Mouse (Mus musculus) layer of hippocampus, postnatal 10 days (tissue): Measurements from ENCODE around the gene Tgfb1i1. TPM values are rescaled to one million over a fixed set of nuclear protein-coding genes. Genes with fewer than 3 reads are reported as not detected.
A peak's percentile ranks its signal among the peaks of the same experiment; 100 is the strongest.

Source experiments
- DNase-seq, 2 experiments: peaks; one replicate each; pipeline ENCODE4 v3.0.0; 2021; ENCODE audit warnings: low spot score in 2 of 2
- long read RNA-seq: library from polyadenylated mRNA; stranded (forward); transcript quantifications from one replicate; pipeline ENCODE4 v2.0.0, GENCODE M21; 2023
- total RNA-seq, 2 experiments: library from RNA; stranded (reverse); gene quantifications; 2 replicates each; pipeline ENCODE4 v1.2.3; 2021

Tgfb1i1 gene
- 10 to 100 TPM; 27.2 to 28.1 TPM for total RNA-seq
- long read RNA-seq, transcript Tgfb1i1-204 (10 exons, 3,788 nt): major isoform, 10 of 18 reads
- long read RNA-seq, partial matches to known transcripts: 1 of 18 reads
- long read RNA-seq, other reads (novel, unspliced or antisense): 2 of 18 reads

- DNase-seq: peak; percentile 41 to 53
Observed at GRCm38 (mm10) chr7:128246496-128247391, at the start of gene Tgfb1i1. Tgfb1i1 (plus strand) TSS chr7:128246812.

GRCm38 (mm10) chr7:128201607-128202006 lies 45.0 kb upstream of the Tgfb1i1 start:
- no peak for DNase-seq

GRCm38 (mm10) chr7:128203071-128203470 lies 43.5 kb upstream of the Tgfb1i1 start:
- no peak for DNase-seq

- DNase-seq: no peak
Observed at GRCm38 (mm10) chr7:128204179-128204578, 42.4 kb upstream of the Tgfb1i1 start.

GRCm38 (mm10) chr7:128205695-128206094 lies 40.9 kb upstream of the Tgfb1i1 start:
- DNase-seq: no peak

GRCm38 (mm10) chr7:128206152-128206551 lies 40.5 kb upstream of the Tgfb1i1 start, which contains the start of gene Cox6a2:
Cox6a2 (minus strand) TSS chr7:128206387.
- no peak for DNase-seq

- DNase-seq: peak; percentile 66 to 72
Observed at GRCm38 (mm10) chr7:128208187-128208586, 38.4 kb upstream of the Tgfb1i1 start.

- DNase-seq: no peak
Observed at GRCm38 (mm10) chr7:128209826-128210225, 36.8 kb upstream of the Tgfb1i1 start.

- no peak for DNase-seq
Observed at GRCm38 (mm10) chr7:128219952-128220351, 26.7 kb upstream of the Tgfb1i1 start.

- no peak for DNase-seq
Observed at GRCm38 (mm10) chr7:128220936-128221335, 25.7 kb upstream of the Tgfb1i1 start.

- no peak for DNase-seq
Observed at GRCm38 (mm10) chr7:128231741-128232140, 14.9 kb upstream of the Tgfb1i1 start.

- DNase-seq: no peak
Observed at GRCm38 (mm10) chr7:128234796-128235195, 11.8 kb upstream of the Tgfb1i1 start.

- DNase-seq: no peak
Observed at GRCm38 (mm10) chr7:128235481-128235880, 11.1 kb upstream of the Tgfb1i1 start.

GRCm38 (mm10) chr7:128236426-128236825 lies 10.2 kb upstream of the Tgfb1i1 start:
- DNase-seq: no peak

GRCm38 (mm10) chr7:128236856-128237592 lies 9.6 kb upstream of the Tgfb1i1 start, which contains the start of gene Armc5:
Armc5 (plus strand) TSS chr7:128237342.
- DNase-seq: peak; percentile 87 to 91

GRCm38 (mm10) chr7:128237593-128237926 lies 9.1 kb upstream of the Tgfb1i1 start:
- no peak for DNase-seq

- peak; percentile 99 to 100 for DNase-seq
Observed at GRCm38 (mm10) chr7:128237927-128238778, 8.5 kb upstream of the Tgfb1i1 start, which contains the start of gene 9130023H24Rik. 9130023H24Rik (minus strand) TSS chr7:128238031.

- DNase-seq: no peak
Observed at GRCm38 (mm10) chr7:128238991-128239390, 7.6 kb upstream of the Tgfb1i1 start.

GRCm38 (mm10) chr7:128240131-128240784 lies 6.4 kb upstream of the Tgfb1i1 start:
- peak; percentile 24 to 41 for DNase-seq

GRCm38 (mm10) chr7:128242331-128242730 lies 4.3 kb upstream of the Tgfb1i1 start:
- no peak for DNase-seq
